ENCODE assay signal across 8 mouse cellular contexts in genomic region chr9:55544861-55545555, GRCm38 (mm10). TPM values are rescaled to one million over a fixed set of nuclear protein-coding genes. Genes with fewer than 3 reads are reported as not detected.
DNase-seq lines count a peak whose midpoint lies in the region; ATAC-seq lines count a peak whose summit lies in the region.

No protein-coding gene starts in this region.

- ATAC-seq in CD4-positive, CD25-positive, alpha-beta regulatory T cell, adult 4 months = no peak
- ATAC-seq in embryonic facial prominence, embryonic 15.5 days (ENCODE audit: insufficient number of reproducible peaks, low FRiP score, low TSS enrichment, low read depth) = no peak

- H3K4me1 ChIP-seq in embryonic facial prominence, embryonic 15.5 days = peaks cover 58% of the 10 kb centered on the region

- peaks cover 94% of the 10 kb centered on the region for H3K27me3 ChIP-seq in embryonic facial prominence, embryonic 15.5 days

- no peak overlapping the region for H3K27ac ChIP-seq in embryonic facial prominence, embryonic 15.5 days (replicated peaks)

- whole genome bisulfite sequencing in embryonic facial prominence, embryonic 15.5 days = 3% methylated on average over 30 of the region's 30 CpGs

- H3K4me3 ChIP-seq in embryonic facial prominence, embryonic 15.5 days (replicated peaks) = peak overlapping the region; percentile 31

- peak; percentile 52 for DNase-seq in CD4-positive, CD25-positive, alpha-beta regulatory T cell, adult 2 months (ENCODE audit: low read depth, low spot score)
- peak; percentile 44 for DNase-seq in ovary, postnatal 10 days (ENCODE audit: low spot score)
- no peak for DNase-seq in ovary, postnatal 14 days (ENCODE audit: low spot score)
- DNase-seq in kidney, adult 11 months = peak; percentile 28
- DNase-seq in lung, postnatal 14 days = peak; percentile 28
- DNase-seq in T-cell, adult 2 months (ENCODE audit: low spot score) = no peak

- H3K9ac ChIP-seq in embryonic facial prominence, embryonic 15.5 days = no peak overlapping the region

- H3K4me2 ChIP-seq in embryonic facial prominence, embryonic 15.5 days (replicated peaks) = peak overlapping the region; percentile 53

- H3K9me3 ChIP-seq in embryonic facial prominence, embryonic 15.5 days (replicated peaks) = no peaks in the 10 kb centered on the region

- H3K36me3 ChIP-seq in embryonic facial prominence, embryonic 15.5 days = no peaks in the 10 kb centered on the region

RNA-seq across cellular contexts. Expression of gene Isl2, which starts 6.5 kb away (rescaled TPM):
- not detected for polyA plus RNA-seq in CD4-positive, CD25-positive, alpha-beta regulatory T cell, adult 4 months (2017; shearing (Covaris generic))
- polyA plus RNA-seq in embryonic facial prominence, embryonic 15.5 days (2015; fragmentation: Nextera tagmentation; extraction: Ambion mirVana) = 2.3 and 2.9 TPM in 2 replicates

RNA-seq across cellular contexts. Expression of gene Etfa, which starts 33.0 kb away (rescaled TPM):
- 100 to 1,000 TPM; 126 to 138 TPM for polyA plus RNA-seq in CD4-positive, CD25-positive, alpha-beta regulatory T cell, adult 4 months (2017; shearing (Covaris generic))
- 181 and 189 TPM in 2 replicates for polyA plus RNA-seq in embryonic facial prominence, embryonic 15.5 days (2015; fragmentation: Nextera tagmentation; extraction: Ambion mirVana)

Comparison
In these comparisons a context has a peak if more than half of its experiments do, and no peak if none do; other contexts are left out.
1. DNase-seq: peak in CD4-positive, CD25-positive, alpha-beta regulatory T cell, adult 2 months (single experiment), ovary, postnatal 10 days (single experiment), kidney, adult 11 months (single experiment) and lung, postnatal 14 days (single experiment); none in ovary, postnatal 14 days (single experiment) and T-cell, adult 2 months (single experiment).